Mouse (Mus musculus) T-helper 2 cell (primary cell): ENCODE measurements around the gene Gm13124.
"Not testable (repeated sequence)": the region's sequence is repeated elsewhere in the genome, so short reads cannot be mapped to it uniquely, and the experiment has no call there.

Source experiments
- in situ Hi-C: fragments of 300-600 bp; cut with MboI, MseI; formaldehyde crosslinking; loops from one replicate; pipeline ENCODE4 v1.15.1; 2025; ENCODE audit warnings: high pct_unique_total_duplicates

Gm13124 gene

GRCm38 (mm10) chr4:144565034-144565433 is at the start of gene Gm13124:
Gm13124 (minus strand) TSS chr4:144565134.
- in situ Hi-C loops, result no loop called here

GRCm38 (mm10) chr4:144614586-144614985 is 49.7 kb upstream of the Gm13124 start:
- in situ Hi-C loops, result no loop called here

- in situ Hi-C loops, result no loop called here
Observed at GRCm38 (mm10) chr4:144613407-144613806, 48.5 kb upstream of the Gm13124 start, which contains the start of gene Aadacl4. Aadacl4 (plus strand) TSS chr4:144613707.

- in situ Hi-C loops, result no loop called here
Observed at GRCm38 (mm10) chr4:144592790-144593189, 27.9 kb upstream of the Gm13124 start.

GRCm38 (mm10) chr4:144586207-144586606 is 21.3 kb upstream of the Gm13124 start:
- in situ Hi-C loops, result not testable (repeated sequence)

GRCm38 (mm10) chr4:144567752-144568151 is 2.8 kb upstream of the Gm13124 start:
- in situ Hi-C loops, result no loop called here

GRCm38 (mm10) chr4:144561205-144561604 is 3.7 kb downstream of the Gm13124 start:
- in situ Hi-C loops, result no loop called here

GRCm38 (mm10) chr4:144559792-144560191 is 5.1 kb downstream of the Gm13124 start:
- in situ Hi-C loops, result no loop called here

- in situ Hi-C loops, result no loop called here
Observed at GRCm38 (mm10) chr4:144551156-144551555, 13.8 kb downstream of the Gm13124 start.

- in situ Hi-C loops, result not testable (repeated sequence)
Observed at GRCm38 (mm10) chr4:144545339-144545738, 19.6 kb downstream of the Gm13124 start.

GRCm38 (mm10) chr4:144544689-144545088 is 20.2 kb downstream of the Gm13124 start:
- in situ Hi-C loops, result no loop called here

- in situ Hi-C loops, result no loop called here
Observed at GRCm38 (mm10) chr4:144519522-144519921, 45.4 kb downstream of the Gm13124 start, which contains the start of gene 9430007A20Rik. 9430007A20Rik (plus strand) TSS chr4:144519822.

GRCm38 (mm10) chr4:144506518-144506917 is 58.4 kb downstream of the Gm13124 start:
- in situ Hi-C loops, result no loop called here
